Mouse (Mus musculus): ENCODE measurements around the gene Ahcyl1. TPM values are rescaled to one million over a fixed set of nuclear protein-coding genes. Genes with fewer than 3 reads are reported as not detected.
A peak's percentile ranks its signal among the peaks of the same experiment; 100 is the strongest.

Ahcyl1 gene
- polyA plus RNA-seq, 1 experiment = 72.1 TPM

DNA sequence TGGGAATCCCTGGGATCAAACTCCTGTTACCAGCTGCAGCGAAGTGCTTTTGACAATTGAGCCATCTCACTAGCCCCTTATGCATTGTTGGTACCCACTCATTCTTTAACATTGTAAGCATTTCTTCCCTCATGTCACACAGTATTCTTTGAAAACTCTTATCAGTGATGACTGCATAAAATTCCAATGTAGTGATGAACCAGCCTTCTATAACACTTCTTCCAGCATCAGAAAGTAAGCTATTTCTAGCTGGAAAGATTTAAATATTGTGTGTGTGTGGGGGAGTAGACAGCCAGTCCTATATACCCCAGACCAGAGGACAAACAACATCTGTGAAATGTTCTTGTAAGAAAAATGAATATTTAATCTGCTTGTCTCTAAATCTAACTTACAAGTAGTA is 37.0 kb upstream of the Ahcyl1 start:
- no peak overlapping the region for H3K4me3 ChIP-seq (ENCODE audit: insufficient read depth, poor library complexity, severe bottlenecking)
- no peaks in the 10 kb centered on the region for H3K79me2 ChIP-seq (ENCODE audit: control insufficient read depth, insufficient read depth)
- no peaks in the 10 kb centered on the region for H3K79me3 ChIP-seq (ENCODE audit: low read depth)
- H3K27me3 ChIP-seq (ENCODE audit: control insufficient read depth, insufficient read depth, insufficient read length) = no peaks in the 10 kb centered on the region
- no peaks in the 10 kb centered on the region for H3K36me3 ChIP-seq (ENCODE audit: control insufficient read depth, insufficient read depth)
- no peak overlapping the region for H3ac ChIP-seq (ENCODE audit: control insufficient read depth, insufficient read length, low read depth)
- TF ChIP-seq MYOG (IDR thresholded peaks at IDR 0.05; ENCODE audit: control insufficient read depth, extremely low read depth, insufficient read length) = no peak
- TF ChIP-seq MYOD1 (IDR thresholded peaks at IDR 0.05; ENCODE audit: control insufficient read depth, insufficient read length, low read depth) = no peak
- TF ChIP-seq FOSL1 (IDR thresholded peaks at IDR 0.05; ENCODE audit: insufficient read depth, low read length, poor library complexity, severe bottlenecking) = peak; percentile 3
- no peak for TF ChIP-seq MAX (IDR thresholded peaks at IDR 0.05)
- no peak for TF ChIP-seq CTCF (IDR thresholded peaks at IDR 0.05; ENCODE audit: control insufficient read depth, insufficient read depth, insufficient read length)
- no peak for TF ChIP-seq CEBPB (IDR thresholded peaks at IDR 0.05; ENCODE audit: low read depth)
- TF ChIP-seq USF1 (IDR thresholded peaks at IDR 0.05; ENCODE audit: low read depth) = no peak

DNA sequence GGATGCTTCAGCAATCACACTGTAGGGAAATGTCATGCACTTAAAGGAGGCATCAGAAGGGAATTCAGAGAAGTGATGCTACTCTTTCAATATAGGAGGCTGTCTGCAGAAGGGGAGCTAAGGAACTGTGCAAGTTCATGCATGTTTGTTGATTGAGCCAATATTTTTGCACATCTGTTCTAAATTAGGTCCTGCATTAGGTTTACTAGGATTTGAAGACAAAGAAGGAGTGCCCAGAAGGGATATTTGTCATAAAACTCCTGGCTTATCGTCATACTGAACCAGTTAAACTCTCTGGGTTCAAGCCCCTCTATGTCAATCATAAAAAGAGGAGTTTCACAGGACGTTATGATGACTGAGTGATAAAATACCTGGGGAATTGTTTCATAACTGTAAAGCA is 33.9 kb upstream of the Ahcyl1 start:
- Histone ChIP-seq H3K79me2 (ENCODE audit: control insufficient read depth, insufficient read depth) (no peaks in the 10 kb centered on the region), H3K27me3 (ENCODE audit: control insufficient read depth, insufficient read depth, insufficient read length) (no peaks in the 10 kb centered on the region), H3K36me3 (ENCODE audit: control insufficient read depth, insufficient read depth) (no peaks in the 10 kb centered on the region), H3K4me3 (ENCODE audit: insufficient read depth, poor library complexity, severe bottlenecking) (no peak overlapping the region), H3ac (ENCODE audit: control insufficient read depth, insufficient read length, low read depth) (no peak overlapping the region), H3K79me3 (ENCODE audit: low read depth) (no peaks in the 10 kb centered on the region)
- TF ChIP-seq MYOG (IDR thresholded peaks at IDR 0.05; ENCODE audit: control insufficient read depth, extremely low read depth, insufficient read length) (no peak), MYOD1 (IDR thresholded peaks at IDR 0.05; ENCODE audit: control insufficient read depth, insufficient read length, low read depth) (no peak), CEBPB (IDR thresholded peaks at IDR 0.05; ENCODE audit: low read depth) (no peak), CTCF (IDR thresholded peaks at IDR 0.05; ENCODE audit: control insufficient read depth, insufficient read depth, insufficient read length) (no peak), MAX (IDR thresholded peaks at IDR 0.05) (no peak), FOSL1 (IDR thresholded peaks at IDR 0.05; ENCODE audit: insufficient read depth, low read length, poor library complexity, severe bottlenecking) (no peak), USF1 (IDR thresholded peaks at IDR 0.05; ENCODE audit: low read depth) (no peak)

DNA sequence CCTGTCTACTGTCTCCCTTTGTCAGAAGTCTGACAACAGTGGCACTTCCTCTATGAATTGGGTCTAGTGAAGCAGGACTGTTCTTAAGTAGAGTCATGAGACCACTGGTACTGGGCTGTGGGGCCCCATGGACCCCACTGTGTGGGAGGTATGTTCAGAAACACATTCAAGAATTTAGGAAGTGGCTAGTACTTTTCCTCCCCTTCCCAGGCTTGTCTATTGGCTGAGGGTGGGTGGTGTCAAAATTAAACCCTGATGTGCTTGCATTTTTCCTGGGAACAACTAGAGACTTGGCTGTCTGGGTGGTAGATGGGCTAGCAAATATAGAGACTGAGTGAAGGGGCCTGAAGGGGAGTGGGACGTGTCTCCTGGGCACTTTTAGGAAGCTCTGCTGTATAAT is 32.1 kb upstream of the Ahcyl1 start:
- Histone ChIP-seq H3K4me3 (ENCODE audit: insufficient read depth, poor library complexity, severe bottlenecking) (no peak overlapping the region), H3ac (ENCODE audit: control insufficient read depth, insufficient read length, low read depth) (no peak overlapping the region), H3K27me3 (ENCODE audit: control insufficient read depth, insufficient read depth, insufficient read length) (no peaks in the 10 kb centered on the region), H3K79me3 (ENCODE audit: low read depth) (no peaks in the 10 kb centered on the region), H3K36me3 (ENCODE audit: control insufficient read depth, insufficient read depth) (no peaks in the 10 kb centered on the region), H3K79me2 (ENCODE audit: control insufficient read depth, insufficient read depth) (no peaks in the 10 kb centered on the region)
- TF ChIP-seq MYOG (IDR thresholded peaks at IDR 0.05; ENCODE audit: control insufficient read depth, extremely low read depth, insufficient read length) (no peak), FOSL1 (IDR thresholded peaks at IDR 0.05; ENCODE audit: insufficient read depth, low read length, poor library complexity, severe bottlenecking) (no peak), USF1 (IDR thresholded peaks at IDR 0.05; ENCODE audit: low read depth) (no peak), MAX (IDR thresholded peaks at IDR 0.05) (no peak), CEBPB (IDR thresholded peaks at IDR 0.05; ENCODE audit: low read depth) (no peak), MYOD1 (IDR thresholded peaks at IDR 0.05; ENCODE audit: control insufficient read depth, insufficient read length, low read depth) (no peak), CTCF (IDR thresholded peaks at IDR 0.05; ENCODE audit: control insufficient read depth, insufficient read depth, insufficient read length) (no peak)

DNA sequence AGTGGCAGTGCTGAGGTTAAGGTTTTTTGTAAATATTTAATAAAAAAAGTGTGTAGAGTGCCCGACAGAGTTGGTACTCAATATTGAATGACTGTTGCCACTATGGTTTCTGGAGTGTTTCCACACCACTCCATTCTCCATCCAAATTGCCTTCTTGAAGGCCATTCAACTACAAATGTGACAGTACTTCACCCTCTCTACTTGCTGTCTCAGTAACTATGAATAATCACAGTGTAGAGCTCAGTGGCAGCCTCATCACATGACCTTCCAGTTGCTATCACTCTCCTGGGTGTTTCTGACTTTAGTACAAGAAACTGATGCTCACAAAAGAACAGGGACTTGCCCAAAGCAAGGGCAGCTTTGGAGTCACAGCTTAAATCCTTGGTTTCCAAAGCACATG is 19.6 kb upstream of the Ahcyl1 start:
- no peaks in the 10 kb centered on the region for H3K27me3 ChIP-seq (ENCODE audit: control insufficient read depth, insufficient read depth, insufficient read length)
- H3K79me2 ChIP-seq (ENCODE audit: control insufficient read depth, insufficient read depth) = no peaks in the 10 kb centered on the region
- TF ChIP-seq MYOD1 (IDR thresholded peaks at IDR 0.05; ENCODE audit: control insufficient read depth, insufficient read length, low read depth) = no peak
- no peak for TF ChIP-seq FOSL1 (IDR thresholded peaks at IDR 0.05; ENCODE audit: insufficient read depth, low read length, poor library complexity, severe bottlenecking)
- no peak for TF ChIP-seq MAX (IDR thresholded peaks at IDR 0.05)
- TF ChIP-seq MYOG (IDR thresholded peaks at IDR 0.05; ENCODE audit: control insufficient read depth, extremely low read depth, insufficient read length) = no peak
- no peak for TF ChIP-seq CTCF (IDR thresholded peaks at IDR 0.05; ENCODE audit: control insufficient read depth, insufficient read depth, insufficient read length)
- TF ChIP-seq CEBPB (IDR thresholded peaks at IDR 0.05; ENCODE audit: low read depth) = no peak
- TF ChIP-seq USF1 (IDR thresholded peaks at IDR 0.05; ENCODE audit: low read depth) = peak; percentile 49
- no peaks in the 10 kb centered on the region for H3K79me3 ChIP-seq (ENCODE audit: low read depth)
- no peak overlapping the region for H3K4me3 ChIP-seq (ENCODE audit: insufficient read depth, poor library complexity, severe bottlenecking)
- H3K36me3 ChIP-seq (ENCODE audit: control insufficient read depth, insufficient read depth) = no peaks in the 10 kb centered on the region
- H3ac ChIP-seq (ENCODE audit: control insufficient read depth, insufficient read length, low read depth) = no peak overlapping the region

DNA sequence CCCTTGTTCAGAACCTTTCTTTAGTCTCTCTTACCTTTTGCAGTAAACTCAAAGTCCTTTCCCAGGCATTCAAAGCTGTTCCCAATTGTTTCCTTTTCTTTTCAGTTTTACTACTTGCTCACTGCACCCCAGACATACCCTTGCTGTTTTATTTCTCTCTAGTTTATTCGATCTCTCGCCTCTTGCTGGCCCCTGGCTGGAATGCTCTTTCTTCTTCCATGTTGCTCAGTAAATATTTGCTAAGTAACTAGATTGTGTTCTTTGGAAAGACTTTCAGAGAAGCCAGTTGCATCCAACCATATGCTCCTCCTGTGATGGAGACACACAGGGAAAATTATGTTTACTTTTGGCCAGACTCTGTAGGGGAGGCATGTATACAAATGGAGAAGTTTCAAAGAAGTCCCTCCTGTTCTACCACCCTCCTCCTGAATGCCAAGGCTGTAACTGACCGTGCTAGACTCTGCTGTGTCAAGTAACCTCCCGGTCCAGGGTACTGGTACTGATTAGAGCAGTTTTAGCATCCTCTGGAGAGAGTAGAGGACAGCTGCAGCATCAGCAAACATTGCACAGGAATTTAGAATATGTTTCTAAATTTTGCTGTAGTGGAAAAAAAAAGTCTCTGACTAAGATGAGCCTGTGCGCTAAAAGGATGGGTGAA is 18.0 kb upstream of the Ahcyl1 start:
- H3K36me3 ChIP-seq (ENCODE audit: control insufficient read depth, insufficient read depth) = no peaks in the 10 kb centered on the region
- H3K4me3 ChIP-seq (ENCODE audit: insufficient read depth, poor library complexity, severe bottlenecking) = no peak overlapping the region
- H3K79me3 ChIP-seq (ENCODE audit: low read depth) = no peaks in the 10 kb centered on the region
- no peaks in the 10 kb centered on the region for H3K79me2 ChIP-seq (ENCODE audit: control insufficient read depth, insufficient read depth)
- no peak for TF ChIP-seq CTCF (IDR thresholded peaks at IDR 0.05; ENCODE audit: control insufficient read depth, insufficient read depth, insufficient read length)
- no peak for TF ChIP-seq MAX (IDR thresholded peaks at IDR 0.05)
- TF ChIP-seq CEBPB (IDR thresholded peaks at IDR 0.05; ENCODE audit: low read depth) = no peak
- TF ChIP-seq USF1 (IDR thresholded peaks at IDR 0.05; ENCODE audit: low read depth) = no peak
- H3ac ChIP-seq (ENCODE audit: control insufficient read depth, insufficient read length, low read depth) = no peak overlapping the region
- no peaks in the 10 kb centered on the region for H3K27me3 ChIP-seq (ENCODE audit: control insufficient read depth, insufficient read depth, insufficient read length)

DNA sequence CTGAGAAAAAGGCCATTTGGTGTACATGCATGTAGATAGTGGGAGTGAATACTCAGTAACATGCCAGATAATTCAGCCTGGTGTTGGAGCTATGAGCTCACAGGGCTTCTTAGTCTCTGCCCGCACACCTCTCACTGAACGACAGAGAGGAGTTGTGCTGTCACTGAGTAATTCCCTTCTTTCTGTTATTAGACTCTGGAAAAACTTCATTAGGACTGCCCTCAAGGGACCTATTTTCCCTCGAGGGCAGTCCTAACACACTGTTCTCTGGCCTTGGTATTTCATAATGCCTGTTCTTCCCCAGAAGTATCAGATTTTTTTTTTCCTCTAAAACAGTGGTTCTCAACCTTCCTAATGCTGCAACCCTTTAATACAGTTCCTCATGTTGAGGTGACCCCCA is 15.7 kb upstream of the Ahcyl1 start:
- no peak overlapping the region for H3ac ChIP-seq (ENCODE audit: control insufficient read depth, insufficient read length, low read depth)
- H3K79me3 ChIP-seq (ENCODE audit: low read depth) = no peaks in the 10 kb centered on the region
- H3K79me2 ChIP-seq (ENCODE audit: control insufficient read depth, insufficient read depth) = no peaks in the 10 kb centered on the region
- TF ChIP-seq MAX (IDR thresholded peaks at IDR 0.05) = no peak
- TF ChIP-seq MYOG (IDR thresholded peaks at IDR 0.05; ENCODE audit: control insufficient read depth, extremely low read depth, insufficient read length) = no peak
- TF ChIP-seq USF1 (IDR thresholded peaks at IDR 0.05; ENCODE audit: low read depth) = no peak
- no peak for TF ChIP-seq MYOD1 (IDR thresholded peaks at IDR 0.05; ENCODE audit: control insufficient read depth, insufficient read length, low read depth)
- TF ChIP-seq CTCF (IDR thresholded peaks at IDR 0.05; ENCODE audit: control insufficient read depth, insufficient read depth, insufficient read length) = no peak
- TF ChIP-seq CEBPB (IDR thresholded peaks at IDR 0.05; ENCODE audit: low read depth) = no peak
- no peak for TF ChIP-seq FOSL1 (IDR thresholded peaks at IDR 0.05; ENCODE audit: insufficient read depth, low read length, poor library complexity, severe bottlenecking)
- H3K27me3 ChIP-seq (ENCODE audit: control insufficient read depth, insufficient read depth, insufficient read length) = no peaks in the 10 kb centered on the region
- no peak overlapping the region for H3K4me3 ChIP-seq (ENCODE audit: insufficient read depth, poor library complexity, severe bottlenecking)
- H3K36me3 ChIP-seq (ENCODE audit: control insufficient read depth, insufficient read depth) = no peaks in the 10 kb centered on the region
